Mouse (Mus musculus): Measurements from ENCODE around the gene Epb41l4b. TPM values are rescaled to one million over a fixed set of nuclear protein-coding genes. Genes with fewer than 3 reads are reported as not detected.

Epb41l4b gene
- polyA plus RNA-seq, 1 experiment, result 5.0 TPM

GRCm38 (mm10) chr4:57116278-57116677 lies 27.0 kb downstream of the Epb41l4b start:
- TF ChIP-seq CTCF (IDR thresholded peaks at IDR 0.05; ENCODE audit: borderline replicate concordance, insufficient read depth, low read length) (no peak), POLR2A (IDR thresholded peaks at IDR 0.05; ENCODE audit: low read depth, low read length) (no peak)
- Histone ChIP-seq H3K27ac (ENCODE audit: insufficient read depth, low read length) (no peak overlapping the region), H3K4me1 (ENCODE audit: control insufficient read depth, insufficient read depth, low read length) (no peaks in the 10 kb centered on the region), H3K4me3 (ENCODE audit: insufficient read depth, low read length) (no peak overlapping the region)

GRCm38 (mm10) chr4:57114617-57115592 lies 28.3 kb downstream of the Epb41l4b start:
- no peak for TF ChIP-seq POLR2A (IDR thresholded peaks at IDR 0.05; ENCODE audit: low read depth, low read length)
- no peak for TF ChIP-seq CTCF (IDR thresholded peaks at IDR 0.05; ENCODE audit: borderline replicate concordance, insufficient read depth, low read length)
- Histone ChIP-seq H3K4me3 (ENCODE audit: insufficient read depth, low read length) (no peak overlapping the region), H3K27ac (ENCODE audit: insufficient read depth, low read length) (no peak overlapping the region), H3K4me1 (ENCODE audit: control insufficient read depth, insufficient read depth, low read length) (no peaks in the 10 kb centered on the region)

- TF ChIP-seq CTCF (IDR thresholded peaks at IDR 0.05; ENCODE audit: borderline replicate concordance, insufficient read depth, low read length) (no peak), POLR2A (IDR thresholded peaks at IDR 0.05; ENCODE audit: low read depth, low read length) (no peak)
- no peaks in the 10 kb centered on the region for H3K4me1 ChIP-seq (ENCODE audit: control insufficient read depth, insufficient read depth, low read length)
- H3K4me3 ChIP-seq (ENCODE audit: insufficient read depth, low read length), result no peak overlapping the region
- H3K27ac ChIP-seq (ENCODE audit: insufficient read depth, low read length), result no peak overlapping the region
Measured at GRCm38 (mm10) chr4:57113472-57114216, 29.6 kb downstream of the Epb41l4b start.

- no peak for TF ChIP-seq POLR2A (IDR thresholded peaks at IDR 0.05; ENCODE audit: low read depth, low read length)
- no peak for TF ChIP-seq CTCF (IDR thresholded peaks at IDR 0.05; ENCODE audit: borderline replicate concordance, insufficient read depth, low read length)
- Histone ChIP-seq H3K4me3 (ENCODE audit: insufficient read depth, low read length) (no peak overlapping the region), H3K4me1 (ENCODE audit: control insufficient read depth, insufficient read depth, low read length) (no peaks in the 10 kb centered on the region), H3K27ac (ENCODE audit: insufficient read depth, low read length) (no peak overlapping the region)
Measured at GRCm38 (mm10) chr4:57111992-57112540, 31.2 kb downstream of the Epb41l4b start.

- Histone ChIP-seq H3K4me3 (ENCODE audit: insufficient read depth, low read length) (no peak overlapping the region), H3K27ac (ENCODE audit: insufficient read depth, low read length) (no peak overlapping the region), H3K4me1 (ENCODE audit: control insufficient read depth, insufficient read depth, low read length) (no peaks in the 10 kb centered on the region)
- no peak for TF ChIP-seq CTCF (IDR thresholded peaks at IDR 0.05; ENCODE audit: borderline replicate concordance, insufficient read depth, low read length)
Measured at GRCm38 (mm10) chr4:57111411-57111810, 31.8 kb downstream of the Epb41l4b start.

GRCm38 (mm10) chr4:57109543-57109942 lies 33.7 kb downstream of the Epb41l4b start:
- TF ChIP-seq CTCF (IDR thresholded peaks at IDR 0.05; ENCODE audit: borderline replicate concordance, insufficient read depth, low read length), result no peak
- no peak for TF ChIP-seq POLR2A (IDR thresholded peaks at IDR 0.05; ENCODE audit: low read depth, low read length)
- Histone ChIP-seq H3K4me3 (ENCODE audit: insufficient read depth, low read length) (no peak overlapping the region), H3K27ac (ENCODE audit: insufficient read depth, low read length) (no peak overlapping the region), H3K4me1 (ENCODE audit: control insufficient read depth, insufficient read depth, low read length) (no peaks in the 10 kb centered on the region)

- Histone ChIP-seq H3K4me1 (ENCODE audit: control insufficient read depth, insufficient read depth, low read length) (no peaks in the 10 kb centered on the region), H3K4me3 (ENCODE audit: insufficient read depth, low read length) (no peak overlapping the region), H3K27ac (ENCODE audit: insufficient read depth, low read length) (no peak overlapping the region)
- TF ChIP-seq POLR2A (IDR thresholded peaks at IDR 0.05; ENCODE audit: low read depth, low read length), result no peak
- no peak for TF ChIP-seq CTCF (IDR thresholded peaks at IDR 0.05; ENCODE audit: borderline replicate concordance, insufficient read depth, low read length)
Measured at GRCm38 (mm10) chr4:57105339-57105738, 37.9 kb downstream of the Epb41l4b start.

GRCm38 (mm10) chr4:57103830-57104229 lies 39.4 kb downstream of the Epb41l4b start:
- H3K4me1 ChIP-seq (ENCODE audit: control insufficient read depth, insufficient read depth, low read length), result no peaks in the 10 kb centered on the region
- no peak overlapping the region for H3K4me3 ChIP-seq (ENCODE audit: insufficient read depth, low read length)
- TF ChIP-seq POLR2A (IDR thresholded peaks at IDR 0.05; ENCODE audit: low read depth, low read length) (no peak), CTCF (IDR thresholded peaks at IDR 0.05; ENCODE audit: borderline replicate concordance, insufficient read depth, low read length) (no peak)
- no peak overlapping the region for H3K27ac ChIP-seq (ENCODE audit: insufficient read depth, low read length)

- no peak for TF ChIP-seq POLR2A (IDR thresholded peaks at IDR 0.05; ENCODE audit: low read depth, low read length)
- TF ChIP-seq CTCF (IDR thresholded peaks at IDR 0.05; ENCODE audit: borderline replicate concordance, insufficient read depth, low read length), result no peak
- Histone ChIP-seq H3K27ac (ENCODE audit: insufficient read depth, low read length) (no peak overlapping the region), H3K4me3 (ENCODE audit: insufficient read depth, low read length) (no peak overlapping the region), H3K4me1 (ENCODE audit: control insufficient read depth, insufficient read depth, low read length) (no peaks in the 10 kb centered on the region)
Measured at GRCm38 (mm10) chr4:57101095-57101494, 42.1 kb downstream of the Epb41l4b start.
